Mouse (Mus musculus) bone marrow macrophage, adult 2 months (primary cell): ENCODE measurements around the gene Gm12216.

Experiments
- CTCF ChIP-seq: IDR thresholded peaks from 2 replicates; pipeline ENCODE4 v1.5.1; 2012; ENCODE audit warnings: low read depth, mild to moderate bottlenecking, low read length, moderate library complexity
- POLR2A ChIP-seq: IDR thresholded peaks from 2 replicates; pipeline ENCODE4 v1.6.1; 2012; ENCODE audit warnings: mild to moderate bottlenecking, low read depth, low read length, borderline replicate concordance

DNA sequence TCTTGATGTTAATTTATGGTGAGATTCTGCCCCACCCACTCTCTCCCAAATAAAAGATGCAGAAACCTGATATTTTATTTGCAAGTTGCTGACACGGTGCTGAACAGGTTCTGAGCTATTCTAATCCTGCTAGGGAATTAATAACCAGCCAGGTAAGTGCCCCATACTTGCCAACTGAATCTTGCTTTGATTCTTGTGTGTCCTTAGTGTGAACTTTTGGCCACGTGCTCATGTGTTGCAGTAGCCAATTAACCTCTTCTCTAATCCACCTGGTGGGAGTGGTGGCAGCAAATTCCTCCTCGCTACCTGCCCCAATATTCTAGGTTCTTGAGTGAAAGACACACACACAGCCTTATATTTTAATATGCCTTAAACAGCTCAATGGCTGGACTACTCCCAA lies 39.9 kb upstream of the Gm12216 start:
- no peak for TF ChIP-seq CTCF
- TF ChIP-seq POLR2A, result no peak
